Mouse (Mus musculus) brain, embryonic 14.5 days (tissue): ENCODE data around the gene Wfdc15b.

Source experiments
- CTCF ChIP-seq: fragments of 200-500 bp; IDR thresholded peaks from 2 replicates; pipeline ENCODE4 v1.5.1; 2012; ENCODE audit warnings: inconsistent platforms, mild to moderate bottlenecking, moderate library complexity, borderline replicate concordance; ENCODE audit not compliant: insufficient read depth, insufficient read length; ENCODE audit errors: extremely low read depth
- POLR2A ChIP-seq: fragments of 200-500 bp; IDR thresholded peaks from 2 replicates; pipeline ENCODE4 v1.6.1; 2012; ENCODE audit warnings: mild to moderate bottlenecking, inconsistent platforms, borderline replicate concordance; ENCODE audit not compliant: poor library complexity, insufficient read depth, insufficient read length, severe bottlenecking; ENCODE audit errors: extremely low read depth

- TF ChIP-seq CTCF (no peak), POLR2A (no peak)
Observed at GRCm38 (mm10) chr2:164180770-164181169, 40.7 kb downstream of the Wfdc15b start.
